Mouse (Mus musculus) G1E (cell line): ENCODE results near the gene Prkcb. TPM values are rescaled to one million over a fixed set of nuclear protein-coding genes. Genes with fewer than 3 reads are reported as not detected.

Experiments
- ATAC-seq: 2 replicates; pipeline ENCODE4 v1.8.0; 2016; ENCODE audit warnings: mild to moderate bottlenecking; ENCODE audit not compliant: insufficient number of reproducible peaks, poor library complexity, low FRiP score, severe bottlenecking; ENCODE audit errors: extremely low read depth
- DNase-seq: peaks from one replicate; pipeline ENCODE4 v3.0.0; 2012; ENCODE audit warnings: low spot score
- H3K27me3 ChIP-seq: 2 replicates; pipeline ENCODE4 v1.6.1; 2012; ENCODE audit warnings: mild to moderate bottlenecking, low read length, inconsistent platforms; ENCODE audit not compliant: insufficient read depth
- H3K36me3 ChIP-seq: replicated peaks from 2 replicates; pipeline ENCODE3; 2012; ENCODE audit warnings: mild to moderate bottlenecking, inconsistent platforms
- H3K4me1 ChIP-seq: 2 replicates; pipeline ENCODE4 v1.6.1; 2012; ENCODE audit warnings: low read depth, low read length, inconsistent platforms, mixed read lengths; ENCODE audit not compliant: insufficient read depth
- H3K4me3 ChIP-seq: 2 replicates; pipeline ENCODE4 v1.5.1; 2012; ENCODE audit warnings: low read depth, mild to moderate bottlenecking, inconsistent platforms, low read length, moderate library complexity, mixed read lengths
- H3K9me3 ChIP-seq: replicated peaks from 2 replicates; pipeline ENCODE4 v1.6.1; 2012; ENCODE audit warnings: inconsistent platforms
- CTCF ChIP-seq: IDR thresholded peaks from 2 replicates; pipeline ENCODE4 v1.5.1; 2012; ENCODE audit warnings: low read depth, low read length, inconsistent platforms, mixed read lengths
- GATA1 ChIP-seq: IDR thresholded peaks from 2 replicates; pipeline ENCODE4 v1.6.1; 2012; ENCODE audit warnings: borderline replicate concordance, low read length, inconsistent platforms, mixed read lengths
- GATA2 ChIP-seq: IDR thresholded peaks from 2 replicates; pipeline ENCODE4 v1.6.1; 2012; ENCODE audit warnings: low read depth, low read length, inconsistent platforms, borderline replicate concordance
- POLR2AphosphoS5 ChIP-seq: IDR thresholded peaks from 2 replicates; pipeline ENCODE4 v1.6.1; 2012; ENCODE audit warnings: low read depth, low read length, inconsistent platforms; ENCODE audit not compliant: insufficient replicate concordance
- TAL1 ChIP-seq: conservative IDR thresholded peaks from 2 replicates; pipeline ENCODE4 v1.6.1; 2012; ENCODE audit warnings: low read depth, low read length, inconsistent platforms, mixed read lengths
- polyA plus RNA-seq: library from polyadenylated mRNA; stranded (reverse); fragments of >175 nt; gene quantifications from 2 replicates; pipeline ENCODE4 v1.2.3, GENCODE M21; 2012
- total RNA-seq, 2 experiments: library from RNA; stranded (forward) in 1 of 2; stranded (reverse) in 1 of 2; fragments of 200-1000 nt in 1 of 2; fragments of >200 nt in 1 of 2; fragmentation: Nextera tagmentation in 1 of 2; gene quantifications; 2 replicates each; pipeline ENCODE4 v1.2.3; 2014 to 2017

Prkcb gene
- total and polyA plus RNA-seq, 3 experiments, result 0.55 TPM; not detected in 2

GRCm38 (mm10) chr7:122329588-122329987 is 41.0 kb downstream of the Prkcb start:
- DNase-seq, result no peak
- no peak for ATAC-seq
- TF ChIP-seq GATA1 (no peak), CTCF (no peak), POLR2AphosphoS5 (no peak), GATA2 (no peak), TAL1 (no peak)
- H3K9me3 ChIP-seq, result peaks cover 27% of the 10 kb centered on the region
- no peaks in the 10 kb centered on the region for H3K4me1 ChIP-seq
- no peaks in the 10 kb centered on the region for H3K27me3 ChIP-seq
- no peaks in the 10 kb centered on the region for H3K36me3 ChIP-seq
- no peak overlapping the region for H3K4me3 ChIP-seq

- H3K4me3 ChIP-seq, result no peak overlapping the region
- no peaks in the 10 kb centered on the region for H3K4me1 ChIP-seq
- ATAC-seq (no peak), DNase-seq (no peak)
- no peaks in the 10 kb centered on the region for H3K36me3 ChIP-seq
- no peaks in the 10 kb centered on the region for H3K27me3 ChIP-seq
- TF ChIP-seq CTCF (no peak), GATA2 (no peak)
- H3K9me3 ChIP-seq, result peaks cover 34% of the 10 kb centered on the region
These were observed 45.1 kb downstream of the Prkcb start for GRCm38 (mm10) chr7:122333686-122334085.

- ATAC-seq, result no peak
- Histone ChIP-seq H3K27me3 (no peaks in the 10 kb centered on the region), H3K9me3 (peaks cover 37% of the 10 kb centered on the region), H3K4me3 (no peak overlapping the region), H3K4me1 (no peaks in the 10 kb centered on the region), H3K36me3 (no peaks in the 10 kb centered on the region)
- TF ChIP-seq GATA1 (no peak), POLR2AphosphoS5 (no peak), CTCF (no peak), TAL1 (no peak), GATA2 (no peak)
- DNase-seq, result no peak
These were observed 48.8 kb downstream of the Prkcb start for GRCm38 (mm10) chr7:122337302-122337701.

GRCm38 (mm10) chr7:122338055-122338454 is 49.5 kb downstream of the Prkcb start:
- DNase-seq (no peak), ATAC-seq (no peak)
- no peaks in the 10 kb centered on the region for H3K27me3 ChIP-seq
- no peak overlapping the region for H3K4me3 ChIP-seq
- no peaks in the 10 kb centered on the region for H3K4me1 ChIP-seq
- H3K36me3 ChIP-seq, result no peaks in the 10 kb centered on the region
- TF ChIP-seq GATA2 (no peak), TAL1 (no peak), CTCF (no peak), GATA1 (no peak), POLR2AphosphoS5 (no peak)
- H3K9me3 ChIP-seq, result peaks cover 40% of the 10 kb centered on the region

- TF ChIP-seq GATA2, result no peak
- no peak for TF ChIP-seq POLR2AphosphoS5
- TF ChIP-seq TAL1, result no peak
- TF ChIP-seq CTCF, result no peak
- no peak for TF ChIP-seq GATA1
- Histone ChIP-seq H3K27me3 (no peaks in the 10 kb centered on the region), H3K36me3 (no peaks in the 10 kb centered on the region), H3K4me3 (no peak overlapping the region), H3K4me1 (no peaks in the 10 kb centered on the region), H3K9me3 (peaks cover 42% of the 10 kb centered on the region)
- ATAC-seq, result no peak
- DNase-seq, result no peak
These were observed 50.9 kb downstream of the Prkcb start for GRCm38 (mm10) chr7:122339476-122339875.

- TF ChIP-seq CTCF (no peak), GATA1 (no peak), TAL1 (no peak), GATA2 (no peak), POLR2AphosphoS5 (no peak)
- Histone ChIP-seq H3K9me3 (peaks cover 45% of the 10 kb centered on the region), H3K27me3 (no peaks in the 10 kb centered on the region), H3K4me1 (no peaks in the 10 kb centered on the region), H3K36me3 (no peaks in the 10 kb centered on the region), H3K4me3 (no peak overlapping the region)
- DNase-seq (no peak), ATAC-seq (no peak)
These were observed 53.3 kb downstream of the Prkcb start for GRCm38 (mm10) chr7:122341813-122342212.

GRCm38 (mm10) chr7:122344656-122345055 is 56.1 kb downstream of the Prkcb start:
- H3K4me3 ChIP-seq, result no peak overlapping the region
- ATAC-seq (no peak), DNase-seq (no peak)
- H3K9me3 ChIP-seq, result peaks cover 52% of the 10 kb centered on the region
- no peaks in the 10 kb centered on the region for H3K36me3 ChIP-seq
- no peak for TF ChIP-seq CTCF
- no peak for TF ChIP-seq GATA1
- TF ChIP-seq TAL1, result no peak
- no peak for TF ChIP-seq GATA2
- TF ChIP-seq POLR2AphosphoS5, result no peak
- H3K4me1 ChIP-seq, result no peaks in the 10 kb centered on the region
- H3K27me3 ChIP-seq, result no peaks in the 10 kb centered on the region
